Mouse (Mus musculus) spleen, postnatal 14 days (tissue): Measurements from ENCODE around the gene Ctf1.
"Not testable (repeated sequence)": the region's sequence is repeated elsewhere in the genome, so short reads cannot be mapped to it uniquely, and the experiment has no call there.

Experiments
- DNase-seq, 2 experiments: peaks; one replicate each; pipeline ENCODE4 v3.0.0; 2021 to 2022; ENCODE audit warnings: low spot score in 2 of 2

The Ctf1 gene

DNA sequence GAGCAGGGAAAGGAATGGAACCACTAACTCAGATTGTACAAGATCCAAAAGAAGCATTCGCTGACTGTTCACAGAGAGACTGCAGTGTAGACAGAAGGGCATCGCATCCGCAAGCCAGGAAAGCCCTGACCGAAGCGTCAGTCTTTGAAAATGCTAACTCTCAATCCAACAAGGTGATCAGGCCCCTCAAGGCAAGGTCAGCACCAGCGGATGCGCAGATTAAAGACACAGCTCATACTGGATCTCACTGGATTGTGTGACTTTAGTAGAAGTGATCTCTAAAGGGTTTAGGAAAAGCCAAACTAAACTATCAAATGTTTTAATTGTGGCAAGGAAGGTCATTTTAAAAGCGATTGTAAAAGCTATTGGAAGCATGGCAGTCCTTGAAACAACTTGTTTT lies 19.2 kb upstream of the Ctf1 start:
- no peak for DNase-seq

DNA sequence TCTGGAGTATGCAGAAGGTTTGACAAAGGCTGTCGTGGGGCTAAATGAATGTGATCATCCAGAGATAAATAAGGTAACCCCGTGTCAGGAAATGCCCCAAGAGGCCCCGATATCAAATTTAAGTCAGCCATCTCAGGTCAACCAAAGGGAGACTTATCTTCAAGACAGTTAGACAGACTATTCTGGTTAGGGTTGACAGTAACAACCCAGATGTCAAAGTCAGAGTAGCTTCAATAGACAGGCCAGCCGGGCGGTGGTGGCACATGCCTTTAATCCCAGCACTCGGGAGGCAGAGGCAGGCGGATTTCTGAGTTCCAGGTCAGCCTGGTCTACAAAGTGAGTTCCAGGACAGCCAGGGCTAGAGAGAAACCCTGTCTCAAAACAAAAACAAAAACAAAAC lies 18.8 kb upstream of the Ctf1 start:
- not testable (repeated sequence) for DNase-seq

DNA sequence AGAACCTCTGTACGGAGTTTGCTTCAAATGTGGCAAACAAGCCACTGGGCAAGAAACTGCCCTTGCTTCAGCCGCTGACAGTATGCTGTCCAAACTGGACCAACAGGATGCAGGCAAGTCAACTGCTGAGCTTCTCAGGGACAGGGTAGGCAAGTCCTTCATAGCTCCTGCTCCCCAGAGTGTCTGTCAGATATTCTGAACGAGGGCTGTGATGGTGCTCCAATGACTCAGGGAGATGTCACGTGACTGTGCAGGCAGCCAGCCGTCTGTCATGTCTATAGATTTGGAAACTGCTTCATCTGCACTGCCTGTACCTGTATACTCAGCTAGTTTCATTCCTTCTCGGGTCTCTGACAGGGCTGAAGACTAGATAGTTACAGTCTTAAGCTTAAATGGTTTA lies 13.6 kb upstream of the Ctf1 start:
- no peak for DNase-seq

DNA sequence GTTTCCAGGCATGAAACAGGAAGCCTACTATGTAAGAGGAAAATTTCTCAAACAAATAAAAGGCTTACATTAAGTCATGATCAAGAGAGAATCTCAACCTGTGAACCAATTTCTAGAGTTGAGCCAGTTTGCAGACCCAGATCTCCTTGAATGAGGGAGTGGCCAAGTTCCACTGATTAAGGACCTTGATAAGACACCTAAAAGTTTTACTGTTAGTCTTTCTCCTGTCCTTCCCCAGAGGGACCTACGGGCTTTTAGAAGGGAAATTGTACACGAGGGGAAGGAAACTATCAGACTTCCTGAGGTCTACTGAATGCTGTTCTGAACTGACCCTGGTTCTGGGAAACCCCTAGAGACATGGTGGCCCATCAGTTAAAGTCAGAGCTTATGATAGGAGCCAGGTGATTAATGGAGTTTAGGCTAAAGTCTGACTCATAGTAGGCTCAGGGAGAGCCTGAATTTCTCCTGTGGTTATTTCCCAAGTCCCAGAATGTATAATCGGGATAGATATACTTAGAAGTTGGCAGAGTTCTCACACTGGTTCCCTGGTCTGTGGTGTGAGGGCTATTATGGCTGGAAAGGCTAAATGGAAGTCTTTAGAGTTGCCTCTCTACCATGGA lies 11.7 kb upstream of the Ctf1 start:
- DNase-seq = no peak

DNA sequence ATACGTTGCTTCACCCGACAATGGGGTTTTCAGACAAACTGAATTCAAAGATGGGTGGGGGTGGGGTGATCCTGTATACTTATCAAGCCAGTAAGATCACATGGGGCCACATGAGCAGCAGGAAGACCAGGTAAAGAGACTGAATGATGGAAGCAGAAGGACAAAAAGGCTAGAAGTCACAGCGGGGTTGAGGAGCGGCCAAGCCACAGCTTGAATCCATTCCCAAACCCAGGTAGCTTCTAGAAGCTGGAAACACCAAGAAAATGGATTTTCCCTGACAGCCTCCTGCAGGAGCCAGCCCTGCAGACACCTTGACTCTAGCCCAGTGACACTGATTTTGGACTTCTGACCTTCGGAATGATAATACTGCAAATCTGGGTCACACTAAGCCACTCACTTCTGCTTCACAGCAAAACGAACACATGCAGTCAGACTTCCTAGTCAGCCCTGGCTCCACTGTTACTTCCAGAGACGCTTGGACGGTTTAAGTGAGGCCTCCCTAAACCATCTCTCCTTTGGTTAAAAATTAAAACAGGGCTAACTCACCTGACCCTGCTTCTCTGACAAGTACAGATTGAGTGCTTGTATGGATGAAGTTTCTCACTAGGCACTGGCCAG lies 8.9 kb upstream of the Ctf1 start:
- DNase-seq = no peak

DNA sequence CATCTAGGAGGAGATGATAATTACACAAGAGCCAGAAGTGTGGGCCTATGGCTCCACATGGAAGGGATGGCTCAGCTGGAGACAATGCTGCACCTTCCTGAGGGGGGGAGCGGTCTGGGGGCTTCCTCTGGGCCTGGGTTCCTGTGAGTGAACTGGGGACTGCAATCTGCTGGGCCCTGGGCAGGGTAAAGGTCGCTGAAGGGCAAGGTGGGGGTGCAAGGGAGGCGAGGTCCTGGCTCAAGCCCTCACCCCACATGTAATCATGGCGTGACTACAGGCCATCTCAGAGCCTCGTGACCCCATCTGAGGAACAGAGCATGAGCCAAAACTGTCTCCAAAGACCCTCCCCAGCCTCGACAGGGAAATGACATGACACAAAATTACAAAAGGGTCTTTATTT lies 7.9 kb upstream of the Ctf1 start:
- DNase-seq = no peak

DNA sequence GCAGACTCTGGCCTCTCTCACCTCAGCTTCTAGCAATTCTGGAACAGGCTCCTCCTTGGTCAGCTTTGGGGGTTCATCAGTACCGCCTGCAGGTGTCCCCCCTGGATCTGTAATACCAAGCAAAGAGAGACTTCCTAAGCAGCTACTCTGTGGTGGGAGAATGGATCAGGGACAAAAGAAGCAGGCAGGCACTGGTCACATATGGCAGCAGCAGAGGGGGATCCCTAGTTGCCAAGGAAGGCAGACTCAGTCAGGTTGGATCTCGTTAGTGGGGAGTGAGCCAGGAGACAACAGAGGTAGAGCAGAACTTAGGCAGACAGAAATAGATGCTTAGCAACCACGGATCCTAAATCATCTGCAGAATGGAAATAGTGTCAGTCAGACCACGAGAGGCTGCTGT lies 6.8 kb upstream of the Ctf1 start:
- no peak for DNase-seq

DNA sequence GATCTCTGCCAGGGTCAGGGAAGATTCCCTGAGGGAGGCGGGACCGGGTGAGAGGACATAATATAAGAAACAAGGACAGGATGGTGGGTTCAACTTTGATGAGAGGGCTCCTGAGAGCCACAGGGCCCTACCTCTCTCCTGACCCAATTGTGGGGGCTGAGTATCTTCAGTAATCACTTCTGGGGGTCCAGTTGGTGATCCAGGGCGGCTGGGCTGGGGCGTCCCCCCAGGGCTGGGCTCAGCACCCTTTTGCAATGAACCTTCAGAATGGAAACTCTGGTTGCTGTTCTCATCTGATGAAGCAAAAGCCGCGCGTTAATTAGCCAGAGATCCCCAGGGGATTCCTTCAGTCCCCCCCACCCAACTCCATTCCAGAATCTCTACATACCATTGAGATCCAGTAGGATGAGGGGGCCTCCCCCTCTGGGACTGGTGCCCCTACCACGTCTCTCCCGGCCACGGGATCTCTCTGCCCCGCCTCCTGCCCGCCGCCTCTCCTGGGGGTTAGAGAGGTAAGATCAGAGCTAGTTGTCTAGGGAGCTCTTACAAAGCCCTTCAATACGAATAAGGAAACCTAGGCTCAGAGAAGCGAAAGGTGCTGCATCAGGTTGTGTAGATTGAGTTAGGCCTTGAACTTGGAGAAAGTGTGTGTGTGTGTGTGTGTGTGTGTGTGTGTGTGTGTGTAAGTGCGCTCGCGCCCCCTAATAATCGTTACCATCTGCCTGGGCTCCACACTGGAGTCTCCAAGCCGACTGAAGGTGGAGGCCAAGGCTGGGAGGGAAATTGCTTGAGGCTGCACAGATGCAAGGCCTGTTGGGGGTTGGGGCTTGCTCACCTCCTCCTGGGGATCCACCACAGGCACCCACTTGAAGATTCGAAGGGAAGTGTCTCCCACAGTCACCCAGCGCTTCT lies 5.2 kb upstream of the Ctf1 start:
- DNase-seq = no peak

DNA sequence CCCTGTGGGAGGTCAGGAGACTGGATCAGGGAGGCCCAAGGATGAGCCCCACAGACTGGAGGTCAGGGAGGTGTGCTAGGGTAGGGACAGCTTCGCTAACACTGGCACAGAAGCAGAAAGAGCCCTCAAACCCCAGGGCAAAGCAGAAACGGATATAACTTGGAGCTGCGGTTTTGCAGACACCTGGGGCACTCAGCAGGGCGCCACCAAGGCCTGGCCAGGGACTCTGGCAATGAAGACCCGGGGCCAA lies 4.7 kb upstream of the Ctf1 start:
- DNase-seq = no peak

DNA sequence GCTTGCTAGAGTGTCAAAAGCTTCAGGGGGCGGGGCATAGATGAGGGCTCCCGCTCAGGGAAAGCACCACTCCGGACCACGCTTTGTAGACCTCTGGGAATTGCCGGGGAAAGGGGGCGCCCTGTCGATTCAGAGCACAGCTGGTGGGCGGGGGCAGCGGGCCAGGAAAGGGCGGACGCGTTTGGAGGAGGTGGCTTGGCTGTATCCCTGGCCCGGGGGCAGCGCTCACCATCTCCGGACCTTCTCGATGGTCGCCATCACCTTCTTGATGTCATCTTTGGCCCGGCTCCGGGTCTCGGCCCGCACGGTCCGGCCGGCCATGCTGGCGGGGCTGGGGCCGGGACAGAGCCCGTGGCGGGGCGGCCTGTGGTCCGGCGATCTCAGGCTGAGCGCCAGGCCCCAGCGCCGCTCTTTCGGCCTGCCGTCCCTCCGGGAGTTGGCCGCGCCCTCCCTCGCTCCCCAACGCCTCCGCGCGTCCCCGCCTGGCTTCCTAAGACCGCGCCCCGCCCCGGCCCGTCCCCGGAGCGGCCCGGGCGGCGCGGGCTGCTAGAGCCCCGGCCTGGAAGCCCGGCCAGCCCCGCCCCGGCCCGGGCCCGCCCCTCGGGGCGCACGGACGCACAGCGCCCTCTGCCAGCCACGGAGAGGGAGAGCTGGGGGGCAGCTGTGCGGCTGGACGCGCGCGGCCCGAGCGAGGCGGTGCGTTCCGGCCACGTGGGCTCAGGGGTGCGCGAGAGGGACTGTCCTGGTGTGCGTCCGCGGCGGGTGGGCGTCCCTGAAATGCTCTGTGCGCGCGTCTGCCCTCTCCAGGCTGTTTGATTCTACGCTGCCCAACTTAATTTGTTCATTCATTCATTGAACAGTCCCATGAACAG lies 4.1 kb upstream of the Ctf1 start, which contains the start of gene Bcl7c:
Gene Bcl7c (minus strand): TSS at position 727 of the 872 bp plus-strand sequence.
- peak; percentile 77 to 82 for DNase-seq

DNA sequence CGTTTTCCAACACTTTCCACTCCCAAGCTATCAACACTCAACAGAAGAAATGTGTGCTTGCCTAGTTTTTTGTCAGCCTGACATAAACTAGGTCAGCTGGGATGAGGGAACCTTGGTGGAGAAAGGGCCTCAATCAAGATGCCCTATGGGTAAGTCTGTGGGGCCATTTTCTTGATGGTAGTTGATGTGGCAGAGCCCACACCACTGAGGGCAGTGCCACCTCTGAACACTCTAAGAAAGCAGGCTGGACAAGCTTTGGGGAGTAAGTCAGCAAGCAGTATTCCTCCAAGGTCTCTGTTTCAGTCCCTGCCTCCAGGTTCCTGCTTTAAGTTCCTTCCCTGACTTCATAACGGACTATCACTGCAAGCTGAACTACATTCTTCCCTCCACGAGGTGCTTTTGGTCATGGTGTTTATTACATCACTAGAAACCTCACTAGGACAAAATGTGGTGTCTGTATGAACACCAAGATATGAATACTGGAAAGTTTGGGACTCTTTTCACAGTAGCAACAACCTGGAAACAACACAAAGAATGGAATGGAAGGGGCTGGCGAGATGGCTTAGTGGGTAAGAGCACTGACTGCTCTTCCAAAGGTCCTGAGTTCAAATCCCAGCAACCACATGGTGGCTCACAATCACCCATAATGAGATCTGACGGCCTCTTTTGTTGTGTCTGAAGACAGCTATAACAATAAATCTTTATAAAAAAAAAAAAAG lies 3.1 kb upstream of the Ctf1 start:
- DNase-seq = no peak

DNA sequence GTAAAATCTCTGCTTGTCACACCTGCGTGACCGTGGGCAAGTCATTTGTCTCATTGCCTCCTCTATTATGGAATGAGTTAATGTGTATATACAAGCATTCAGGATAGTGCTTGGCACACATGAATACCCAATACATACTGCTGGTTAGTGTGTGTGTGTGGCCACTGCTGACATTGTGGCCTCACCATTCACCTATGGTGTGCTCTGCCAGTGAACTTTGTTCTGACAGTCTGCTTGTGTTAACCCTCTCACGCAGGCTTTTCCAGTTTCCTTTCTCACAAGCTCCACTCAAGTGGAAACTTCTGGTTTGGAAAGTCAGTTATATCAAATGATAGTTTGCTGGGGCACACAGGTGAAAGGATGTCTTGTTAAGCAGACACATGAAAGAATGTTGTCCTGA lies 1.5 kb upstream of the Ctf1 start:
- DNase-seq = no peak

DNA sequence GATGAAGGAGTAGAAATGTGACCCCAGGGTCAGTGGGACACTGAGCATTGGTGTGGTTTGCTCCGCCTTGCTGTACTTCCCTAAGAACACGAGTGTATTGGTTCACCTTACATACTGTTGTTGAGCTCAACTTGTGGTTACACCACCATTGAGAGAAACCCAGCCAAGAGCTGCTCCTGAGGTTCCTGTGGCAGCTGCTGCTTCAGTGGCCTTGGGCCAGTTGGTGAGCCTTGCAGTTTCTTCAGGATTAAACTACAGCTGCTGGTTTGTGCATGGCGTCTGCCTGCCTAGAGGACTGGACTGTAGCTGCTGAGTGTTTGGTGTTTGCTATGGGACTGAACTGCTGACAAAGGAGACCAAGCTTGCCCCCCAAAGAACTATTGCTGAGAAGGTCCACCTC lies 1.1 kb upstream of the Ctf1 start:
- DNase-seq = no peak

DNA sequence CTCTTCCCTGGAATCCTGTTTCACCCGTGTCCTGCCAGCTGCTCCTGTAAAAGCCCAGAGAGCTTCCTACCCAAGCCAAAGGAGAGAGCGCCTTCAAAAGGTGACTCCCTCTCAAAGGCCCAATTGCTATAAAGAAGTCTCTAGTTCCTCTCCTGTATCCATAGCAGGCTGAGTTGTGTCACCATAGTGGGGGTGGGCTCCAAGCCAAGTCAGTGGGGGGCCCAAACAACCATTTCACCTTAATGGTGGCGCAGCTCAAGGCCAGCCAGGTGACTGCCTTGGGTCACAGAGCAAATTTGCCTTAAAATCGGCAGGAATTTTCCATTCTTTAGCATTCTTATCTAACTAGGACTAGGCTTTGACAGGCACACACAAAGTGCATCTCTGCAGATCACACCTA lies 2.3 kb downstream of the Ctf1 start:
- DNase-seq = no peak

DNA sequence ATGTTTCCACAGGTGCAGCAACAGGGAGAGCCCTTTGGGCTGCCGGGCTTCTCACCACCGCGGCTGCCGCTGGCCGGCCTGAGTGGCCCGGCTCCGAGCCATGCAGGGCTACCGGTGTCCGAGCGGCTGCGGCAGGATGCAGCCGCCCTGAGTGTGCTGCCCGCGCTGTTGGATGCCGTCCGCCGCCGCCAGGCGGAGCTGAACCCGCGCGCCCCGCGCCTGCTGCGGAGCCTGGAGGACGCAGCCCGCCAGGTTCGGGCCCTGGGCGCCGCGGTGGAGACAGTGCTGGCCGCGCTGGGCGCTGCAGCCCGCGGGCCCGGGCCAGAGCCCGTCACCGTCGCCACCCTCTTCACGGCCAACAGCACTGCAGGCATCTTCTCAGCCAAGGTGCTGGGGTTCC lies 4.5 kb downstream of the Ctf1 start:
- DNase-seq = peak; percentile 49 to 66

DNA sequence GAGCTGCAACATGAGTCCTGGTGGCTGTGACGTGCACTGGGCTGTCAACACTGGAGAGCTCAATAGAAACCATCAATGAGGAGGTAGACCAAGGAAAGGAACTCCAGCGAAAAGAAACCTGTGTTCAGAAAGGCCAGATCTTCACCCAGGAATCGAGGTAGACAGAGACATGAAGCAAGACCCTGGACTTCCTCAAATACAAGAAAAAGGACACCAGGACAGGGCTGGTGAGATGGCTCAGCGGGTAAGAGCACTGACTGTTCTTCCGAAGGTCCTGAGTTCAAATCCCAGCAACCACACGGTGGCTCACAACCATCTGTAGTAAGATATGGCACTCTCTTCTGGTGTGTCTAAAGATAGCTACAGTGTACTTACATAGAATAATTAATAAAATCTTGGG lies 5.8 kb downstream of the Ctf1 start:
- DNase-seq = no peak

DNA sequence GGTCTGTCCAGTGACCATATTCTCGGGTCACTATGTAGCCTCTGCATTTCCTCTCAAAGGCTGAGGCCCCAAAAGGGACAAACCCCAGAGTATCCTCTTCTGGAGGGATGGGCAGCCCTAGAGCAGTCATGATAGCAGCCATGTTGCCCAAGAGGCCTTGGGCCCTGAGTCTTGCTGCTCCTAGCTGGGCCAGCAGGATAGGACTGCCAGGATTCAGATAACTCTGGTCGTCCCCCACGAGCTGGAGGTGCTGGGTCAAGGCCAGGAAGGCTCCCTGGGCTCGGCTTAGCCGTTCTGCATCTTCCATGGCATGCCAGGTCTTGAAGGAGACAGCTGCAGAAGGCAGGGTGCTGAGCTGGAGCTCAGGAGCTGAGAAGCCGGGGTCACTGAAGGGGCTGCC lies 6.7 kb downstream of the Ctf1 start:
- no peak for DNase-seq

DNA sequence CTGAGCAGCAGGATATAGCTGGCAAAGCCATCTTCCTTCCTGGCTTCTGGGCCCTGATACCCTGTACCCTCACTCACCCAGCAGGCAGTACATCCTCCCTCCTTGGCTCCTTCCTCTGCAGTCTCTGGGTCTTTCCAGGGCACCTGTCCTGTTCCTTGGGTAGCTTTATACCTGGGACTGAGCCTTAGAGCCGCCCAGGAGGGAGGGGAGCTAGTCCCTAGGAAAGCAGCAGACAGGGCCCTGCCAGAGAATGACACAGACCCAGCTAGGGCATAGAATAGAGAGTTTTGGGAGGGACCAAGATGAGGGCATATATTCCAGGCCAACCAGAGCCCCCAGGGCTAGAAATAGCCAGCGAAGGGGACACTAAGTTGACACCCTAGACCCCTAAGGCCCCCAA lies 13.0 kb downstream of the Ctf1 start:
- no peak for DNase-seq

DNA sequence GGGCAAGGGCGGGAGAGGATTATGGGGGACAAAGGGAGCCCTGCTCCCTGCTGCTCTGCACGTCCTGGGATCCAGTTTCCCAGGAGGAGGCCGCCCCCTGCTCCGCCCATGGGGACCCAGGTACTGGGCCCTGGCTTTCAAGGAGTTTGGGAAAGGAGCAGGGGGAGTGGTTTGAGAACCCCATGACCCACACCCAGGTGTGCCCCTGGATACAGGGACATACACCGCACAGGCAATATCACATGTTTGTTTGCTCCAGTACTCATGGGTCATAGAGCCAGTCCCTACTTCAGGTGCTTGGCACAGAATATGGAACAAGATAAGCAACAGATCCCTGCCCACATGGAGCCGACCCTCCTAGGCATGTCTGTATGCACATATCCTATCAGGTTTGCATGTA lies 13.4 kb downstream of the Ctf1 start:
- no peak for DNase-seq

DNA sequence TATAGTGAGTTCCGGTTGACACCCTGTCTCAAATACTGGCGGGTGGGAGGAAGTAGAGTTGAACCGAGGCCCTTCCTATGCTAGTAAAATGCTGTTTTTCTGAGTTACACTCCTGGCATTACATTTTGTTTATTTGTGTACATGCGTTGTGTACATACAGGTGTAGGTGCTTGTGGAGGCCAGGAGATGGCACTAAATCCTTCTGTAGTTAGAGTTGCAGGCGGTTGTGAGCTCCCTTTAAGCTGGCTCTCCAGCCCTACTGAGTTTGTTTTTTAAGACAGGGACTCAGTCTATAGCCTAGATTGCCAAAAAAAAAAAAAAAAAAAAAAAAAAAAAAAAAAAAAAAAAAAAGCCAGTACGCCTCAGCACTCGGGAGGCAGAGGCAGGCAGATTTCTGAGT lies 15.4 kb downstream of the Ctf1 start:
- DNase-seq = no peak

DNA sequence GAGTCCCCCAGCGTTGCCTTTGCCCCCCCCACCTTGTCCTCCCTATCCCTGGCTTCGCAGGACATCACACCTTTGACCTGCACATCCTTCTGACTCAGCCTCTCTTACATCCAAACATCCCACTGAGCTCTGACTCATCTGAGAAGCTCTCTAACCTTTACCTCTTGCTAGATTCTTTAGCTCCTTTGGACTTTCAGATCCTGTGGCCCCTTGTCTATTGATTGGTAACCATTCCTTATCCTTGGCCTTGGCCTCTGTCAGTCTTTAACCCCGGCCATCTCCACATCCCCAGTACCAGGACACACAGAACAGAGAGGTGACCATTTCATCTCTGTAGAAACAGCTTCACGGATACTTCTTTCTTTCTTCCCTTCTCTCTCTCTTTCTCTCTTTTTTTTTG lies 17.6 kb downstream of the Ctf1 start:
- no peak for DNase-seq

DNA sequence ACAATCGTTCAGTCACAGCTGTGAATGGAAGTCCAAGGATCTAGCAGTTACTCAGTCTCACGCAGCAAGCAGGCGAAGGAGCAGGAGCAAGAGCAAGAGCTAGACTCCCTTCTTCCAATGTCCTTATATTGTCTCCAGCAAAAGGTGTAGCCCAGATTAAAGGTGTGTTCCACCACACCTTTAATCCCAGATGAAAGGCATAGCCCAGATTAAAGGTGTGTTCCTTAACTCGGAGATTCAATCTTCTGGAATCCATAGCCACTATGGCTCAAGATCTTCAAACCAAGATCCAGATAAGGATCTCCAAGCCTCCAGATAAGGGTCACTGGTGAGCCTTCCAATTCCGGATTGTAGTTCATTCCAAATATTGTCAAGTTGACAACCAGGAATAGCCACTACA lies 19.5 kb downstream of the Ctf1 start, which contains the start of gene Ctf2:
Gene Ctf2 (minus strand): TSS at position 101 of the 400 bp plus-strand sequence.
- DNase-seq = not testable (repeated sequence)
